Mouse (Mus musculus): Measurements from ENCODE around the gene Hs3st4. TPM values are rescaled to one million over a fixed set of nuclear protein-coding genes. Genes with fewer than 3 reads are reported as not detected.

The Hs3st4 gene
- polyA plus RNA-seq, 1 experiment: not detected

- no peak overlapping the region for H3K4me3 ChIP-seq (replicated peaks; ENCODE audit: control insufficient read depth, low read depth, low read length)
- TF ChIP-seq POLR2A (IDR thresholded peaks at IDR 0.05; ENCODE audit: borderline replicate concordance, control insufficient read depth, low read depth, low read length): no peak
- no peak for TF ChIP-seq CTCF (IDR thresholded peaks at IDR 0.05; ENCODE audit: control insufficient read depth, insufficient read depth, low read length)
- H3K27ac ChIP-seq (ENCODE audit: control insufficient read depth, insufficient read depth, low read depth, low read length, poor library complexity): no peak overlapping the region
- no peaks in the 10 kb centered on the region for H3K4me1 ChIP-seq (ENCODE audit: control insufficient read depth, insufficient read depth, low read length)
Measured at GRCm38 (mm10) chr7:124270734-124271133, 288.1 kb downstream of the Hs3st4 start.

DNA sequence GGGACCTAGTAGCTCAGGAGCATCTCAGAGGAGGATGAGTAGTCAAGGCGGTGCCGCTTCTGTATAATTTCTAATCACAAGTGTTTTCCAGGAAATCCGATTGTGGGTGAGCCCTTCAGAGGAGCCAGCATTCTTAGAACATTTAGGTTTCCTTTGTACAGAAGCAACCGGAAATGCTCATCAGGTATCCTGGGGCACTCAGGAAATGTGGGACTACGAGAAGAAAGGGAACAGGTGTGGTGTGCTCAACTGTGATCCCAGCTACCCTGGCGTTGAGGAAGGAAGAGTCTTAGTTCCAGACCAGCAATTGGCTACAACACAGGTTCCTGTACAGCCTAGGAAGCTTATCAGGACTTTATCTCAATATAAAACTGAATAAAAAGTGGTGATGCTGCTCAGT lies 307.2 kb downstream of the Hs3st4 start:
- Histone ChIP-seq H3K4me1 (ENCODE audit: control insufficient read depth, insufficient read depth, low read length) (no peaks in the 10 kb centered on the region), H3K27ac (ENCODE audit: control insufficient read depth, insufficient read depth, low read depth, low read length, poor library complexity) (no peak overlapping the region), H3K4me3 (replicated peaks; ENCODE audit: control insufficient read depth, low read depth, low read length) (no peak overlapping the region)
- 61% methylated on average over 6 of the region's 6 CpGs for WGBS
- TF ChIP-seq POLR2A (IDR thresholded peaks at IDR 0.05; ENCODE audit: borderline replicate concordance, control insufficient read depth, low read depth, low read length) (no peak), CTCF (IDR thresholded peaks at IDR 0.05; ENCODE audit: control insufficient read depth, insufficient read depth, low read length) (no peak)

DNA sequence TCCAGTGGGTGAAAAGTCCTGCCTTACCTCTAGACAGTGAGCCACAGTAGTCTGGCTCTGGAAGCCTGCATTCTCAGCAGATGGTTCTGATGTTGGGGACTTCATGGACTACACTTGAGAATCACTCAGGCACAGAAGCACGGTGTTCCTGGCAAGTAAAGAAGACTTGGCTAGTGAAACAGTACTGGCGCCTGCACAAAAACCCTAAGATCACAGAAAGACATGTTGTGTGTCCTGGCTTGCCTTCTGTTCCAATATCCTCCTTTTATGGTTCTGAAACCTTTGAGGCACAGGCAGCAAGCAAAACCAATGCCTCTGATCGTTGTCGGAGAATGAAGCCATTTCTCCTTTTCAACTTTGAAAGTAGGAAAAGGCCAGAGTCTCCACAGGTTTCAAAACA lies 336.8 kb downstream of the Hs3st4 start:
- no peak for TF ChIP-seq POLR2A (IDR thresholded peaks at IDR 0.05; ENCODE audit: borderline replicate concordance, control insufficient read depth, low read depth, low read length)
- no peak for TF ChIP-seq CTCF (IDR thresholded peaks at IDR 0.05; ENCODE audit: control insufficient read depth, insufficient read depth, low read length)
- no peak overlapping the region for H3K27ac ChIP-seq (ENCODE audit: control insufficient read depth, insufficient read depth, low read depth, low read length, poor library complexity)
- no peaks in the 10 kb centered on the region for H3K4me1 ChIP-seq (ENCODE audit: control insufficient read depth, insufficient read depth, low read length)
- H3K4me3 ChIP-seq (replicated peaks; ENCODE audit: control insufficient read depth, low read depth, low read length): no peak overlapping the region
- WGBS: 73% methylated on average over 4 of the region's 4 CpGs

- H3K4me1 ChIP-seq (ENCODE audit: control insufficient read depth, insufficient read depth, low read length): no peaks in the 10 kb centered on the region
- no peak overlapping the region for H3K4me3 ChIP-seq (replicated peaks; ENCODE audit: control insufficient read depth, low read depth, low read length)
- WGBS: 84% methylated on average over 1 of the region's 1 CpGs
- no peak for TF ChIP-seq CTCF (IDR thresholded peaks at IDR 0.05; ENCODE audit: control insufficient read depth, insufficient read depth, low read length)
- no peak for TF ChIP-seq POLR2A (IDR thresholded peaks at IDR 0.05; ENCODE audit: borderline replicate concordance, control insufficient read depth, low read depth, low read length)
- H3K27ac ChIP-seq (ENCODE audit: control insufficient read depth, insufficient read depth, low read depth, low read length, poor library complexity): no peak overlapping the region
Measured at GRCm38 (mm10) chr7:124335635-124336034, 353.0 kb downstream of the Hs3st4 start.

- WGBS: 81% methylated on average over 3 of the region's 3 CpGs
- TF ChIP-seq CTCF (IDR thresholded peaks at IDR 0.05; ENCODE audit: control insufficient read depth, insufficient read depth, low read length) (no peak), POLR2A (IDR thresholded peaks at IDR 0.05; ENCODE audit: borderline replicate concordance, control insufficient read depth, low read depth, low read length) (no peak)
- Histone ChIP-seq H3K27ac (ENCODE audit: control insufficient read depth, insufficient read depth, low read depth, low read length, poor library complexity) (no peak overlapping the region), H3K4me1 (ENCODE audit: control insufficient read depth, insufficient read depth, low read length) (no peaks in the 10 kb centered on the region), H3K4me3 (replicated peaks; ENCODE audit: control insufficient read depth, low read depth, low read length) (no peak overlapping the region)
Measured at GRCm38 (mm10) chr7:124341510-124341909, 358.8 kb downstream of the Hs3st4 start.

- H3K27ac ChIP-seq (ENCODE audit: control insufficient read depth, insufficient read depth, low read depth, low read length, poor library complexity): no peak overlapping the region
- H3K4me3 ChIP-seq (replicated peaks; ENCODE audit: control insufficient read depth, low read depth, low read length): no peak overlapping the region
- WGBS: 70% methylated on average over 13 of the region's 13 CpGs
- H3K4me1 ChIP-seq (ENCODE audit: control insufficient read depth, insufficient read depth, low read length): no peaks in the 10 kb centered on the region
- no peak for TF ChIP-seq POLR2A (IDR thresholded peaks at IDR 0.05; ENCODE audit: borderline replicate concordance, control insufficient read depth, low read depth, low read length)
- no peak for TF ChIP-seq CTCF (IDR thresholded peaks at IDR 0.05; ENCODE audit: control insufficient read depth, insufficient read depth, low read length)
Measured at GRCm38 (mm10) chr7:124347218-124348017, 364.7 kb downstream of the Hs3st4 start.

DNA sequence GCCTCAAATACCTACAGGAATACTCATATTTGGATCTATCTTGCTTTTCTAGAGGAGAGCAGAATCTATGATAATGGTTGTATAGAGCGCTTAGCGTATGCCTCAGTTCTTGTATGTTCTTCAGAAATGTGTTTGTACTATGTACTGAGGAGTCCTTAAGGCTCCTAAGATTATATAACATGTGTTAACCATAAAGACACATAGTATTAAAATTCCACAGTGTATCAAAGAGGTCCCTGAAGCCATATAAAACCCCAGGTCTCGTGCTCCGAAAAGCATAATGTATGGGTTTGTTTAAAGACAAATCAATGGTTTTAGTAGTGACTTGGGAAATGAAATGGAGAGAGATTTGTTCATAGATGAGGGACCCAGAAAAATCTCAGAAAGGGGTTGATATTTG lies 371.4 kb downstream of the Hs3st4 start:
- no peaks in the 10 kb centered on the region for H3K4me1 ChIP-seq (ENCODE audit: control insufficient read depth, insufficient read depth, low read length)
- H3K27ac ChIP-seq (ENCODE audit: control insufficient read depth, insufficient read depth, low read depth, low read length, poor library complexity): no peak overlapping the region
- 85% methylated on average over 4 of the region's 4 CpGs for WGBS
- TF ChIP-seq CTCF (IDR thresholded peaks at IDR 0.05; ENCODE audit: control insufficient read depth, insufficient read depth, low read length): no peak
- no peak for TF ChIP-seq POLR2A (IDR thresholded peaks at IDR 0.05; ENCODE audit: borderline replicate concordance, control insufficient read depth, low read depth, low read length)
- H3K4me3 ChIP-seq (replicated peaks; ENCODE audit: control insufficient read depth, low read depth, low read length): no peak overlapping the region

GRCm38 (mm10) chr7:124358068-124358467 lies 375.4 kb downstream of the Hs3st4 start:
- Histone ChIP-seq H3K4me1 (ENCODE audit: control insufficient read depth, insufficient read depth, low read length) (no peaks in the 10 kb centered on the region), H3K4me3 (replicated peaks; ENCODE audit: control insufficient read depth, low read depth, low read length) (no peak overlapping the region), H3K27ac (ENCODE audit: control insufficient read depth, insufficient read depth, low read depth, low read length, poor library complexity) (no peak overlapping the region)
- WGBS: 67% methylated on average over 3 of the region's 3 CpGs
- no peak for TF ChIP-seq POLR2A (IDR thresholded peaks at IDR 0.05; ENCODE audit: borderline replicate concordance, control insufficient read depth, low read depth, low read length)
- TF ChIP-seq CTCF (IDR thresholded peaks at IDR 0.05; ENCODE audit: control insufficient read depth, insufficient read depth, low read length): no peak
